Mouse (Mus musculus) frontal cortex, postnatal 14 days (tissue): ENCODE results near the gene Gm10300.

Source experiments
- DNase-seq, 2 experiments: peaks; one replicate each; pipeline ENCODE4 v3.0.0; 2022; ENCODE audit warnings: low spot score in 2 of 2

Gene Gm10300

DNA sequence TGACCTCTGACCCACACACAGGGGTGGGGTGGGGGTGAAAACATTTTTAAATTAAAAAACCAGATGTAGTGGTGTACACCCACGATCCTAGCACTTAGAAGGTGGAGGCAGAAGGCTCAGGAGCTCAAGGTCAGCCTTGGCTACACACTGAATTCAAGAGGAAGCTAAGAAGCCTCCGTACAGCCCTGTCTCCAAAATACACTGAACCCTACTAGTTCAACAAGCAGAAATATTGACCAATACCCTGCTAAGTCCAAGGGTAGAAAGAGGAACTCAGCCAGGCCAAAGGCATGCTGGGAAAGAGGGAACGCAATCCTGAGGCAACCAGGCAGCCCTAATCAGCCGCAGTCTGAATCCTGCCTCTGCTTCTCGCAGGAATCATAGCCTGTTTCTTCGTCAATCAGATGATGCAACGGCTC is 3.8 kb downstream of the Gm10300 start:
- no peak for DNase-seq

GRCm38 (mm10) chr4:132079555-132080275 is 5.2 kb downstream of the Gm10300 start:
- peak in 1 of 2 experiments; percentile 52 for DNase-seq

DNA sequence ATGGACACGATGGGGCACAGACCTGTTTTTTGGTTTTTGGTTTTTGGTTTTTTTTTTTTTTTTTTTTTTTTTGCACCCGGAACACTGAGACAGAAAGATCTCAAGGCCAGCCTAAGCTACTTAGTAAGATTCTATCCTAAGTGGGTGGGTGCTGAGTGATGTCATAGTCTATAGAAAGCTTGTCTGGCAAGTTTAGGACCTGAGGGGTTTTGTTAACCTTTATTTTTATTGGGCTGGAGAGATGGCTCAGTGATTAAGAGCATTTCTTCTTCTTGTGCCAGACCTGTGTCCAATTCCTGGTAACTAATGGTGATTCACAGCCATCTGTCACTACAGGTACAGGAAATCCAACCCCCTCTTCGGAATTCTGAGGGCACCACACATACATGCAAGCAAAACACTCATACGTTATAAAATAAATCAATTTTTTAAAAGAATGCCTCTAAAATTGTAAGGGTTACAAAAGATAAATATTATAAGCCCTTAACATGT is 6.0 kb downstream of the Gm10300 start:
- no peak for DNase-seq

DNA sequence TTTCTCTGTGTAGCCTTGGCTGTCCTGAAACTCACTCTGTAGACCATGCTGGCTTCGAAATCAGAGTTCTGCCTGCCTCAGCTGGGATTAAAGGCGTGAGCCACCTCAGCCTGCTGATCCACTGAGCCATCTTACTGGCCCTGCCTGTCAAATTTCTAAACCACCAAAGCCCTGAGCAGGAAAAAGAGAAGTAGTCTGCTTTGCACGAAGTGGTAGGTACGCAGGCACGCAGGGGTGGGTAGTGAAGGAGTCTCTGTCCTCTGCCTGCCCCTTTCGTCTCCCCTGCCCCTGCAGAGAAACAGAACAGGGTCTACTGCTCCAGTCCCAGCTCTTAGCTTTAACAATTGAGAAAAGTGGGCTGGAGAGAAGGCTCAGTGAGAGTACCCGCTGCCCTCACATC is 10.6 kb downstream of the Gm10300 start:
- no peak for DNase-seq

- peak in 1 of 2 experiments; percentile 51 for DNase-seq
Measured at GRCm38 (mm10) chr4:132088921-132089320, 14.4 kb downstream of the Gm10300 start.

DNA sequence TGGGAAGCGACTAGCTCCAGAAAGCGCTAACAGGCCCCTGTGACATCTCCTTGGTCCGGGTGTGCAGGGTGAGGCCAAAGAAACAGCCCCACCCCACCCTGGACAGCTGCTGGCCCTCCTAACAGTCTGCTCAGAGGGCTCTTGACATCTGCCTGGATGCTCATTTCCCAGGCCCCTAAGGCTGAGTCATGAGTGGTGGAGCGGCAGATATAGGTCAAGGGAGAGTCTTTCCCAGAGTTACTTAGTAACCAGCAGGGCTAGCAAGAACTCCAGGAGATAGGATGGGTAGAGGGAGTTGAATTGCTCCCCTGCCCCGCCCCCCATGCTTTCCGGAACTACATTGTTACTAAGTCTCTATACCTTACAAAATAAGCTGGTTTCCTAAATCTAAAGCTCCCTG is 18.6 kb downstream of the Gm10300 start:
- DNase-seq, result no peak

GRCm38 (mm10) chr4:132093928-132094327 is 19.4 kb downstream of the Gm10300 start:
- no peak for DNase-seq

DNA sequence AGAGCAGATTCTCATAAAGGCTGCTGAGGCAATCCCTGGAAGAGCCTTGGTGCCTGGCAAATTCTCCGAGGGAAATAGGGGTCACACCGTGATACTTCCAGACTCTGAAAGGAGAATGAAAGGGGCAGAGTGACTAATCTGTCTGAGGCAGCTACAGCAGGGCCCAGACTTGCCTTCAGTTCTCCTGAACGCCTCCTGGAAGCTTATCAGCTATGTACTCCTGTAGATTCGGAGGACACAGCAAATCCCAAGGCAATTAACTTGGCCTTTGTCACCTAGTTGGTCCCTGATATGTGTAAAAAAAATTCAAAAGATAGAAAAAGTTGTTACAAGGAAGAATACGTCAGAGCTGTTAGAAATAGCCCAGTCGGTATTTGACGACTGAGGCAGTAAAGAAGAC is 20.5 kb downstream of the Gm10300 start:
- no peak for DNase-seq

DNA sequence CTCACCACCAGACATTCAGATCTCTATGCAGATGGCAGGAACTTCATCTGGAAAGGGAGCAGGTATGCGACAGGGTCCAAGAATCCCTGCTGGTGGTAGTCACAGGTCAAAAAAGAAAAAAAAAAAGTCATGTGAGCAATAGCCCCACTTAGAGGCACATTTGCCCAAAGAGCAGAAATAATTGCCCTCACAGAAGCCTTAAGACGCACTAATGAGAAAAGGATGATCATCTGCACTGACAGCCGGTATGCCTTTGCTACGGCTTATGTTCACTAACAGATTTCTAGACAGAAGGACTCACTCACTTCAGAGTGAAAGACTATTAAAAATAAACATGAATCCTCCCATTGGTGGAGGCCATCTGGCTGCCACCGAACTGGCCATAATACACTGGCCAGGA is 25.1 kb downstream of the Gm10300 start:
- DNase-seq, result no peak

GRCm38 (mm10) chr4:132101152-132101551 is 26.7 kb downstream of the Gm10300 start:
- no peak for DNase-seq

- DNase-seq, result no peak
Measured at GRCm38 (mm10) chr4:132108221-132108620, 33.7 kb downstream of the Gm10300 start.

DNA sequence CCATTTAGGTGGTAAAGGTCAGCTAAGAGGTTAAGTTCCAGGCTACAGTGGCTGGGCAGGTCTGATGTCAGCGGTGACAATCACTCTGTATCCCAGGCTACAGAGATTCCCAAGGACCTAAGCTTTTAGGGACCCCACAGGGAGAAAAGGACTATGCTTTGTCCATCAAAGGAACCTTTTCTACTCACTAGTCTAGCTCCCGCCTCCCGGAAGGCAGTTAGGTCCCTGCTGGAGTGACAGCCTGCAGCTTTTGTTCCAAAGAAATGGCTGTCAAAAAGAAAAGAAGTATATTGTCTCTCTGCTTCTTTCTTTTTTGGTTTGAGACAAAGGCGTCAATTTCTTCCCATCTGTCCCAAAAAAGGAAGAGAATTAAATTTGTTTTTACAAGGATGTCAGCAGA is 36.7 kb downstream of the Gm10300 start:
- DNase-seq, result no peak

DNA sequence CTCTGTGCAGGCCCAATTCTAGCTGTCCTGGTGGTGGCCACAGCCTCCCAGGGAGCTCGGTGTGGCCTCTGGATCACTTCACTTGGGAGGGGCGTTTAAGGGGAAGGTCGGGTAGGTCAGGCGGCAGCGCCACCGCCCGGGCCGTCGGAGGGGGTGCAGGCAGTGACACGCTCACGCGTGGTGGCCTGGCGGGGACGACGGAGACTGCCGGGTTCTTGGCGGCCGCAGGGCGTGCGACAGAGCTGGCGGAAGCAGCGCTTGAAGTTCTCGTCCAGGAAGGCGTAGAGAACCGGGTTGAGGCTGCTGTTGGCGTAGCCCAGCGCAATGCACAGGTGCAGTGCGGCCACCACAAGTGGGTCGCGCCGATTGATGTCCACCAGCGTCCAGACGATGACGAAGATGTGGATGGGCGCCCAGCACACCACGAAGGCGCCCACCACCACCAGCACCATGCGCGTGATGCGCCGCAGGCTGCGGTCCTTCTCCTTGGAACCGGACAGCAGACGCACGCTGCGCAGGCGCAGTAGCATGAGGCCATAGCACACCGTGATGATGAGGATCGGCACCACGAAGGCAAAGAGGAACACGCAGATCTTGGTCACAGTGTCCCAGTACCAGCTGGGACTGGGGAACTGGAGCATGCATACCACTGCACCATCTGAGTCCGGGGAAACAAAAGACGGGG is 39.1 kb downstream of the Gm10300 start:
- DNase-seq, result no peak

DNA sequence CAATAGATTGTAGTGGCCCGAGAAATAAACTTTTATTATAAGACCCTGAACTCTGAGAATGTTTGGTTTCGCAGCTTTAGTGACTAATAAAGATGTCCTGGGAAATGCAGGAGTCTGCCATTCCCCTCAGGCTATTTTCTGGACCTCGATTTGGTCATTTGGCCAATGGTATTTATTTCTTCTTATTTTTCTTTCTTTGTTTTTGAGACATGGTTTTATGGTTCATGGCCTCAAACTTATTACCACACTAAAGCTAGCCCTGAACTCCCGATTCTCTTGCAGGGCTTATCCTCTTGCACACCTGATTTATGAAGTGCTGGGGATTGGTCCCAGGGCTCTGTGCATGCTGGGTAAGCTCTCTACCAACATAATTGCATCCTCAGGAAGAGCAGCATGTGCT is 41.8 kb downstream of the Gm10300 start:
- DNase-seq, result no peak

- DNase-seq, result no peak
Measured at GRCm38 (mm10) chr4:132119566-132119965, 45.1 kb downstream of the Gm10300 start.

GRCm38 (mm10) chr4:132121674-132122073 is 47.2 kb downstream of the Gm10300 start:
- DNase-seq, result no peak

GRCm38 (mm10) chr4:132123166-132123565 is 48.7 kb downstream of the Gm10300 start:
- no peak for DNase-seq
